Mouse (Mus musculus) lung, postnatal 36 days (tissue): ENCODE data around the gene Atrnl1.
A peak's percentile ranks its signal among the peaks of the same experiment; 100 is the strongest.
"Not testable (repeated sequence)": the region's sequence is repeated elsewhere in the genome, so short reads cannot be mapped to it uniquely, and the experiment has no call there.

Source experiments
- DNase-seq: peaks from one replicate; pipeline ENCODE4 v3.0.0; 2022; ENCODE audit warnings: mixed read lengths

Gene Atrnl1

DNA sequence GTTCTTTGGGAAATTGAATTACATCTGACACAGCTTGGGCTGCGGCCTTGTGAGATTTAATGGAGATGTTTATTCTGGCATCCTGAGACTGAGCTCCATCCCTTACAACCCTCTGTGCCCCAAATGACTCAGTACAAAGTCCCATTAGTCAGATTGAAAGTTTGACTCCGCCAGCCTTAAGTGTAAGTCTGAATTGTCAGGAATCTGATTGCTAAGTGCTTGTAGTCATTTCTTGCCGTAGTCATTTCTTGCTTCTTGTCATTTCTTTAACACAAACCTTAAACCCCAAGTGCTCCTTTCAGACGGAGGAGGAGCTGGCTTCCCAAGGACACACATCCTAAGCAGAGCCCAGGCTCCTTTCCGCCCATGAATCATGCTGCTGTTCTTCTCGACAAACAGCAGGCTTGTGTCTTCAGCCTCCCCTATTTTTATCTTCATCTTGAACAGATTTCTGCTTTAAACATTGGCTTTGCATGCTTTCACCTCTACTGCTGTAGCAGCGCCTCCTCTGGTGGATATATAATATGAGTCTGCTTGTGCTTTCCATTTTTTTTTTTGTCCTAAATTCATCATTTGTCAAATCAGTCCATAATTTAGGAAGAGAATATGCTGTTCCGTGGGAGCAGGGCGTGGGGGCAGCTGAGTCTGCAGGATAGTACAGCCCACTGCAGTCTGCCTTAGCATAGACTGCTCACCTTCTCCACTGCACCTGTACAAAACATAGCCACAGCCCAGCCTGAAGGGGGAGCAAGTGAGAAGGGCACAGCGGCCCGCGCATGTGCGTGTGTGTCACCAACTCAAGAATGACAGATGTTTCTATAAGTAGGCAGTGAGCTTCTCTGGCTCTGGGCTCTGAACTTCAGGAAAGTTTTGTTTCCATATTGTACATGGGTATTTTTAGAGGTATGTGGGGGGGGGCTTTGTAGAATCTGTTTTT is 214.7 kb downstream of the Atrnl1 start:
- DNase-seq, result no peak

DNA sequence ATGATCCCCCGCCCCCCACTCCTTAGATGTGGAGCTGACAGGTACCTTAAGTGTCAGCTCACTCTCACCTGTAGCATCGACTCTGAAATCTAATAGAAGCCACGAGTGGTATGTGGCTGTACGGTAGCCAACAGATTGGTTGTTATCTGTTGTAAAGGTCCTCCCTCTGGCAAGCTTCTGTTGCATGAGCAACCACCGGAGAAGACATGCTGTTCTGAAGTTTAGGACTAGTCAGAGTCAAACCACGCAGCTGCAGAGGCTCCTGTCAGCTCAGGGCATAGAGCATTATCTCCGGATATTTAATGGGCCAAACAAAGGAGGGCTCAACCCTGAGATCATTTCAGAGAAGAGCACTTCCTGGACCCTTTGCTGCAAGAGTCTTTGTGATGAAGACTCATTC is 222.2 kb downstream of the Atrnl1 start:
- no peak for DNase-seq

DNA sequence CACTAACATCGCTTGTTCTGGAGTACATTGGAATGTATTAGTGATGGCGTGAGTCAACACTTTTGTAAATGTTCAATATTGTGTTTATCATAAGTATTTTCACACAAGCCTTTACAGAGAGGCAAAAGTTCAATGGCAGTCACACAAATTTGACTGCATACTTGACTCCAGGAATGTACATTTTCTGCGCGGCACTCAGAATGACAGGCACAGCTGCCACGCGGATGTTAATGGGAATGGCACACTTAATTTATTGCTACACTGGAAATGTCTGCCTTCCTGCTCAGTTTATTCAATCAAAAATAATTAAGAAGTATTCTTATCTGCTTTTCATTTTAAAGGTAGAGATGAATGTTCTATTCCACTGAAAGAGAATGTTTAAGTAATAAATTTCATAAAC is 227.0 kb downstream of the Atrnl1 start:
- no peak for DNase-seq

DNA sequence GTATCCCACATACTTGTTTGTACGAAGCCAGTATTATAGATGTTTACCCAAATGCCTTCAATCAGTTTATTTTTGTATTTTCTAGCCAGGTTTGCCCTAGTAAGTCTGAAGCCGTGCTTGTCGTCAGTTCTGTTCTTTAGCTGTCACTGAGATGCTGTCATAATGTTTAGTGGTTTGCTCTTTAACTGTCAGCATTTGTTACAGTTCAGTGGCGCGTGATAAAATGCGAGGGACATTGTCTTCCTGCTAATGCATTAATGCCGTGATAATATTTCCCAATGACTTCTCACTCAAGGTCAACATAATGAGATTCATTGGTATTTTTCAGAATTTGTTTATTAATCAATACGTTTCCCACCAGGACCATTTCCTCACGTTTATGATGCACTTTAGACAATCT is 227.7 kb downstream of the Atrnl1 start:
- DNase-seq, result no peak

DNA sequence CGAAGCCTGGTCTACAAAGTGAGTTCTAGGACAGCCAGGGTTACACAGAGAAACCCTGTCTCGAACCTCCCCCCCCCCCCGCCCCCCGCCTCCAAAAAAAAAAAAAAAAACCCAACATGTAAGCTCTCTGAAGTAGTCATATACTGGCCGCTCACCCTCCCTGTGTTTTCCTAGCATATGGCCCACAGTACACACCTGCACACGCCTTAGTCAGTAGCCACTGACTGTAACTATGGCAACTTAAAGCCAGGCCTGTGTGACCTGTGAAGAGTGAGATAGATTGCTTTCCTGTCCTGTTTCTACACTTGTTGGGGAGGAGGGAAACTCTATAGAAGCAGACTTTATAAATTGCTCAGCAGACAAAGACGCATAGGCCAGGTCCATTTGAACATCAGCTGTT is 239.1 kb downstream of the Atrnl1 start:
- DNase-seq, result no peak

DNA sequence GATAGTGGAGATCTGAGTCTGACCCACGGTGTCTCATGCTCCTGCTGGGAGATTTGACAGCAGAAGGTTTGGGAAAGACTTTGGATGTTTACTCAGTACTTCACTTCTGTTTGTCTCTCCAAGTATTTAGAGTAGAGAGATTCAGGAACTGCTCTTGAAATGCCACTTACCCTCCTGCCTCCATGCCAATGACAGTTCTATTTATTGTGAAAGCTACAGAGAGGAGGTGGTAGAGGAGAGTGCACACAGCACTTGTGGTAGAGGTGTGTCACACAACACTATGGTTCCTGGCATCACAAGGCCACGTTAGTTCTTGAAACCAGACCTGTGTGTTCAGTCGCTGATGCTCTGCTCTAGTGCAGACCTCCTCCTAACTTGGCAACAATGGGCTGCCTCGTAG is 257.5 kb downstream of the Atrnl1 start:
- peak; percentile 60 for DNase-seq

DNA sequence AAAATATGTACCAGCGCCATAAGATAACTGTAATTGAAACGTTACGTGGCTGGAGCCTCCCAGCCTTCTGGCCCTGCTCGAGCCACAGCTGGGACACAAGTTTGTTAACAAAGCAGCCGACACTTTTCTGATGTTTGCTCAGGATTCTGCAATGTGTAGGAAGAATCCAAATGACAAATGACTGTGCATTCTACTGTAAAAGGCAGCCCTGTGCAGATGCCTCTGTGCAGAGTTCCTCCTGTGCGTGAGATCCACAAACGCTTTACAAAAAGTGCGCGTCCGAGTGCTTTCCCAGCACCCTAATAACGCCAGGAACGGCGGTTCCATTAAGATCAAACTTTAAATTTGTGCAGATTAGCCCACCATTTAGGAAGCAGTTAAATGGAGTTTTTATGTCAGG is 260.0 kb downstream of the Atrnl1 start:
- no peak for DNase-seq

DNA sequence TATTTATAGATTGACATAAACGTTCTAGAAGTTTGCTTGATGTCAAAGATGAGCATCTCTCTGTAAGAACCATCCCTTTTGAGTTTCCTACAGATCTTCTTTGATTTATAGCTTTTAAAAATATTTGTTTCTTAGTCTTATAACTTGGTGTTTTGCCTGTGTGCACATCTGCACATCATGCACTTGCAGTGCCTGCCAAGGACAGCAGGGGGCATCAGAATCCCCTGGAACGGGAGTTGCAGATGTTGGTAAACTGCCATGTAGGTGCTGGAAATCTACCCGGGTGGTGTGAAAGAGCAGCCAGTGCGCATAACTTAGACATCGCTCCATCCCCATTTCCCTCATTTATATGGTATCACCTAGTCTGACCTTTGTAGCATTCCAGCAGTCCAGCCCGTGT is 265.2 kb downstream of the Atrnl1 start:
- no peak for DNase-seq

DNA sequence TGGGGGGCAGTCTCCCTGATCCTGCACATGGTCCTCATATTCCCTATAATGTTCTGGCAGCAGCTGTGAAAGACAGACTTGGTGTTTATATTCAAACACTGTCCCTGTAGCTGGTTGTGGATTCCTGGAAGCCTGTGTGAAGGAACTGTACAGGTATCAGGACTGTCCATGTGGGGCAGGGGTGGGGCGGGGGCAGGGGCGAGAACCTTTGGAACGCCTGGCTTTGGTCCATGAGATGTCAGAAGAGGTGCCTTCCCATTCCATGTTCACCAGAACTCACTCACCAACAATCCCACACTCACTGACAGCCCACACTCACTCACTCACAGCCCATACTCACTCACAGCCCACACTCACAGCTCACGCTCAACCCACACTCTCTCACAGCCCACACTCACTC is 266.5 kb downstream of the Atrnl1 start:
- DNase-seq, result no peak

DNA sequence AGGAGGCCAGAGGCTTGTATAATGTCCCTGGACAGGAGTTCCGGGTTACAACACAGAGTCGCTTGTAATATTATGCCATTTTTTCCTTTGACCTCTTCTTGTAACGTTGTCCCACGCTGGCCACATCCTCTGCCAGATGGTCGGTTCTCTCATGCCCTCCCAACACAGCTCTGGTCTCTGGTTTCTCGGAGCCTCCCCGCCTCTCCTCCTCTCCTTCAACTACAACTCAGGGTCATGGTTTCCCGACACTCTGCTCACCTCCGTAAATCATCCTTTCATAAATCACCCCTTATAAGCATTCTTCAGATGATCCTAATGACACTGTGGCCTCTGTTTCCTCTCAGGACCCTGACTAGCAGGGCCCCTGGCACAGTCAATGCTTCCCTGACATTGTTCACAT is 267.7 kb downstream of the Atrnl1 start:
- no peak for DNase-seq

DNA sequence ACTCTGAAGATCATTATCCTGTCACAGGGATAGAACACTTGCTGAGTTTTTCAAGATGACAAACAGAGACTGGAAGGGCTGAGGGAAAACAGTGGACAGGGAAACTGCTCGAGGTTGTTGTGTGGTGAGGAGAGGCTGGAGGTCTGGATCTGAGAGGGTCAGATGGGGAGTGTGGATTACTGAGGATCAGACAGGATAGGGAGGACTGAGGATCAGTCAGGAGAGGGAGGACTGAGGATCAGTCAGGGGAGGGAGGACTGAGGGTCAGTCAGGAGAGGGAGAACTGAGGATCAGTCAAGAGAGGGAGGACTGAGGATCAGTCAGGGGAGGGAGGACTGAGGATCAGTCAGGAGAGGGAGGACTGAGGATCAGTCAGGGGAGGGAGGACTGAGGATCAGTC is 269.0 kb downstream of the Atrnl1 start:
- not testable (repeated sequence) for DNase-seq

DNA sequence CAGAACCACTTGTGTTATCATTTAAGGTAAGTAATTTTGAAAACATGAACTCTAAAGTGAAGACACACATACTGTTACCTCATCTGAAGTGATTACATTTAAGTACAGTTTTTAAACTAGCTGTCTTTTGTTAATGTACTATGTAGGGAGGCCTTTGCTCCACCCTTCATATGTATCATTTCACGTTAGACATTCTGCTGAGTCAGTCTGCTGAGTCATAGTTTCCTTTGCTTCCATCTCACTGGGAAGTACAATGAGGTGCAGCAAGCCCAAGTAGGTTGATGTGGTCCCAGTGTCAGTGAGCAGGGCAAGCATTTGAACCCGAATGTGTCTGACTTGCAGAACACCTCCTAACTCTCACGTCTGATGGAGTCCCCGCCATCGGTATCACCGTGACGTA is 271.1 kb downstream of the Atrnl1 start:
- DNase-seq, result no peak

DNA sequence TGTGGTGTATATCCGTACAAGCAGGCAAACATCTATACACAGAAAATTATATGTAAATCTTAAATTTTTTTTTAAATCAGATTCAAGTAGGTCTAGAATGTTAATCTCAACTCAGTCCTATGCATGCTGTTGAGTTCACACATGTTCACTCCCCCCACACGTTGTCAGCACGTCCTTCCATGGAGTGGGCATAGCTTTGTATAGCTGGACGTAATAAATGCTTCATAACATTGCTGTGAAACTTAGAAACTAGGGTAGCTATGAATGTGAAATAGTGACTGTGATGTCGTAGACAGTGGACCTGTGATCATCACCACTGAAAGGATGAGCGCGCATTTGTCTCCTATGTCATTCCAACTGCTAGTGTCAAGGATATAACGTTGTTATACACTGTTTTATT is 278.0 kb downstream of the Atrnl1 start:
- DNase-seq, result no peak

DNA sequence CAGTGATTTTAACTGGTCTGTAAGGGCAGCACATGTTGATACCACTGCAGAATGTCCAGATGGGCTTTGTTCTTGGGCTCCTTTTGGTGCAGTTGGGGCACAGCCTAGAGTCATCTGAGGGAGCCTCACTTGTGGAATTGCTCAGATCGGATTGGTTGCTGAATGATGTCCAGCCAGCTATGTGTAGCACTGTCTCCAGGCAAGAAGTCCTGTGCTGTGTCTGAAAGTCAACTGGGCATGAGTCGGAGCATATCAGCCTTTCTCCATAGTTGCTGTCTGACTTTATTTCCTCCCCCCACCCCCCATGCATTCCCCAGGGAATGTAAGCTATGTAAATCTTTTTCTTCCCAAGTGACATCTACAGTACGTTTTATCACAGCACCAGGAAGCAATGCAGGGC is 278.9 kb downstream of the Atrnl1 start:
- no peak for DNase-seq

DNA sequence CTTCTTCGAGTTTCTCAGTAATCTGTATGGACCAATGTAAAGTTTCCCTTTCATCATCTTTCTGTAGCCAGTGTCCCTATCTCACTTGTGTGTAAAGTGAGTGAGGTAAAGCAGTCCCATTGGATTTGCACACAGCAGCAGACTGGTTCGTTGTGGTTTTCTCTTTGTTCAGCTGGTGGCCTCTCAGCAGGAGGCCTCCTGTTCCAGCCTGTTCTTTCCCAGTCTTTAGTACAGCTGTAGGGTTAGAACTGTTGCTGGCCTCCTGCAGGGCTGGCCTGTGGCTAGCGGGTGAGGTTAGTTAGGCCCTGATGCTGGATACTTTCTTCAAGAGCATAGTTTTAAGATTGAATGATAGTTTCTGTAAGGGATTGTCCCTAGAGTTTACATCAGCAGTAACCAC is 280.1 kb downstream of the Atrnl1 start:
- DNase-seq, result no peak

DNA sequence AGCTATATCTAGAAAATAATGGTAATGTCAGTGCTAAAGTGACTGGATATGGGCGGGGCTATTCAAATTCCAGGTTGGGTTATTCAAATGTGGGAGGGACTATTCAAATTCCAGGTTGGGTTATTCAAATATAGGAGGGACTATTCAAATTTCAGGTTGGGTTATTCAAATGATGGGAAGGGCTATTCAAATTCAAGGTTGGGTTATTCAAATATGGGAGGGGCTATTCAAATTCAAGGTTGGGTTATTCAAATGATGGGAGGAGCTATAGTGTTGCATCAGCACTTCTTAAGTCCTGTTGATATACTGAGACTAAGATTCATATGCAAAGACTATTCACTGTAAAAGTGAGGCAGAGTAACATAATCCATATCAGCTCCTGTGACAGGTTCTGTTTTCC is 283.4 kb downstream of the Atrnl1 start:
- DNase-seq, result no peak

DNA sequence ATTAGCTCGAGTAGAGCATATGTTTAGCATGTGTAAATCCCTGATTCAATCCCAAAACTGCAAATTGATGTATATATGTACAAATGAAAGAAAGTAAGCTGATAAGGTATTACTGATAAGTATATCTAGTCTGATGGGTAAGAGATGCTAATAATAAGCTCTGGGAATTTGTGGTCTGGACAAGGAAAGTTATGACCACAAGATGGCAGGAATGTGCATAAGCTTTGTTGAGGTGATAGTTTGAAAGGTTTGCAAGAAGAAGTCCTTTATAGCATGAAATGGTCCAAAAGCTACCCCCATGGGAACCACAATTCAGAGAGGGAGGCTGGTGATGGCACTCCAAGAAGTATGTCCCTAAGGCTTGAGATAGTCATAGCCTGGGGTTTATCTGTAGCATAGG is 289.2 kb downstream of the Atrnl1 start:
- no peak for DNase-seq

DNA sequence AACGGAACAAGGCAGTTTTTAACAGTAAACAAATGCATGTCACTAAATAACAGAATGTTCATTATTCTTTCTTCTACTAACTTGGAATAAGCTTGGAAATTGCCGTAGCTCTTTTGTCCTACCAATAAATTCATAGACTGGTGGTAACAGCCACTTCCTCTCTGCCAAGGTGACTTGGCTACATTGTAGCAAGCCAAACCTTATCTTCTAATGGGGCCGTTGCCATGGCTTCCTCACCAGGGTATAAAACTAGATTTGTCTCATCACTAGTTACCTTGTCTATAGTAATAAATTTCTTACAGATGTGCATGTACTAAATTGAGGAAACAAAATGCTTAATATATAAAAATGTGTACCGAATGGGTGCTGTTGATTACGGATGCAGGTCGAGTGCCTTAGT is 298.6 kb downstream of the Atrnl1 start:
- no peak for DNase-seq

DNA sequence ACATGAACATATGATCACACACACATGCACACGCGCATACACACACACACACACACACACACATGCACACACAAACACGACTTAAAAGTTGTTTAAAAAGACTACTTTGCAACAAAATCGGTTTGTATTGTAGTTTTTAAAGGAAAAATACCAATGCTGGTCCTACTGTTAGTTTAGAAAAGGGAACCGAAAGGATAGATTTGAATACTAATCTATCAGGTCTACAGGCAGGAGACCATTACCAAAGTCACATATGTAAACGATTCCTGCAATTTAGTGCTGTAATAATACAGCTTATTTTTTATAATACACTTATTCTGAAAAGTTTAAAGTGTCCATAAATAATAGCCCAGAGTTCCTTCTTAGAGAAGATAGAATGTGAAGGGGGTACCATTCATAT is 299.8 kb downstream of the Atrnl1 start:
- DNase-seq, result no peak

DNA sequence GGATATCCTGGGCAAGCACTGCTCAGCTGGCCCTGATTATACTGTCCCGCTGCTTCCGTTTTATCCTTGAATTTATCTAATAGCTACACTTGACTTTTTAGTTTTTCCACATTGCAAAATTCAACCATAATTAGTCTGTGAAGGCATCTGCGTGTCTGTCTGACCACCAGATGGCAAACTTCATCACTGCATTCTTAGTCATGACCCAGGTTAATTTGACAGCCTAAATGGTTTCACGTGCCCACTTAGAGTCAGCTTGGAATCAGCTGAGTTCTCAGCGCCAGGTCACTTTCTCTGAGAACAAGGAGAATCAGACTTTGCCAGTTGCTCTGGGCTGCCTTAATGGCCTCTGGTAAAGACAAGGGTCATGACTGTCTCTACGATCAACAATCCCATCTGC is 305.5 kb downstream of the Atrnl1 start:
- peak; percentile 68 for DNase-seq

DNA sequence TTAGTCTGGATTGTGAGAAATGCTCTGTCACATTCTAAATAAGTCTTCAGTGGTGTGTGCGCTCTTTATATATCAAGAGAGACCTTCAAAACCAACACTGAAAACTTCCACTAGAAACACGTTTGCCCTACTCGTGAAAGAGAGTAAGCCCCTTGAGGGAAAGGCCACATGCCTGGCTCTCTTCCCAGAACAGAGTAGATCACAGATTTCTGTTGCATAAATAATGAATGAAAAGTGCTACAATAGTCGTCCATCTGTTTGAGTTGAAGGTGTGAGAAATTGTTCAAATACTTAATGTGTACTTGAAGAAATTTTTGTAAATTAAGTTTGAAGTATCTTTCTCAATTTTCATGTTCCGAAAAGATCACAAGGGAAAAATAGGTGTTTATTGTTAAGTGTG is 312.2 kb downstream of the Atrnl1 start:
- DNase-seq, result peak; percentile 61

DNA sequence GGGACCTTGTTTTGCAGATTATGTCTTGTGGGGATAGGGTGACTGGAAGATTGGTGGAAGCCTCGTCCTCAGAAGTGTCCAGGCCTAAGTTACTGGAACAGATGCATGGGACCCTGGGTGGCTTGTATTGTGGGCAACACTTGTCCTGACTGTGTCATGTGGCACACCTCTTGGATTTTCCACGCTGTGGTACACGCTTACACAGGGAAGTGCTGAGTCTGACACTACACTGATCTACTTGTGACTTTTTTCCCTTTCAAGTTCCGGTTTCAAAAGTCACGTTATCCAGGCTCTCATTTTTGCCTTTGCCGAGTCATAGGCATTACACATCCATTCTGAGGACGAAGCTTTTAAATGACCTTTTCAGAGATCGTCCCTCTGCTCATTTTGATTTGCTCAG is 314.0 kb downstream of the Atrnl1 start:
- no peak for DNase-seq

DNA sequence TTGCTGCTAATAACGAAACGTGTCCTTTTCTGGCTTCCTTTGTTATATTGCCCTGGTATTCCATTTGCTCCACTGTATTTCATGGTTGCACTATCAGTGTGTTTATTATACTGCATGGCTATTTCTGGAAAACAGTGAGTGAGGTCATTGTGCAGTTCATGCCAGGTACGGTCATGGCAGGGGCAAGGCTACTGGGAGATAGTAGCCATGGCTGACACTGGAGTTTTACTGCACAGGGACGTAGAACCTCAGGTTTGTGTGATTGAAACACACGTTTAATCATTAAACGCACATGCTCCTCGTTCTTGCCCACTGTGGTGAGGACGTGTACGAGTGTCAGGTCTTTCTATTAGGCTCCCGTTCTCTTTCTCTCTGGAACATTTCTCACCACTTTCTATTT is 314.8 kb downstream of the Atrnl1 start:
- DNase-seq, result no peak

DNA sequence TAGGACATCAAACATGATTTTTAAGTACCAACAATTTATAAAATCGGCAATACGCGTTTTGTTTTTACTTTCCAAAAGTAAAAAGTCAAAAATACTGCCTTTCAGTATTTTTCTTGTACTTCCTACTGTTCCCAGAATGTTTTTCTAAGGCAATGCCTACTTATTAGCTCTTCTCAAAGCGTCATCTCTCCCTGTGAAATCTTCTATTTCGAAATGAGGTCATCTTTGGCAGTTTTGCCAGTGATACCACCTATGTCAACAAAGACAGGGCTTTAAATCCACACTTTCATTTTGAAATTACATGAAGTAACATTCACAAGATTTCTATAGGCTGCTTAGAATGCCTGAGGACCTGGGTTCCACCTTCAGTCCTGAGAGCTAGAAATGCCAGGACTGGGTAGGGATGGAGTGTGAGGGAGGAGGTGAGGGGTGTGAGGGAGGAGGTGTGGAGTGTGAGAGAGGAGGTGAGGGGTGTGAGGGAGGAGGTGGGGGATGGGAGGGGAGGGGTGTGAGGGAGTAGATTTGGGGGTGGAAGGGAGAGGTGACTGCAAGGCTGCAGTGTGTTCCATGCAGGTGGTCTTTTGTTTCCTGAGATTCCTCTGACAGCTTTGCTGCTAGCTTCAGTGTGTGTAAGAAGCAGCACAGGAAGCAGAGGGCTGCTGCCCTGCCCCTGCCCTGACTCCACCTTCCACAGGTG is 315.5 kb downstream of the Atrnl1 start:
- DNase-seq, result no peak
